Mouse (Mus musculus) kidney, embryonic 16.5 days (tissue): ENCODE data around the gene Zbtb6. TPM values are rescaled to one million over a fixed set of nuclear protein-coding genes. Genes with fewer than 3 reads are reported as not detected.

Source experiments
- ATAC-seq: fragments of 200-750 bp; cut with Nextera tagmentation; 2 replicates; pipeline ENCODE4 v1.8.0; 2017; ENCODE audit warnings: moderate TSS enrichment; ENCODE audit not compliant: low FRiP score, low TSS enrichment
- H3K27ac ChIP-seq: fragments of 300-500 bp; sonication (generic); 2 replicates; pipeline ENCODE4 v1.5.1; 2014; ENCODE audit warnings: low read length
- H3K27me3 ChIP-seq: fragments of 300-500 bp; sonication (generic); 2 replicates; pipeline ENCODE4 v1.6.1; 2014; ENCODE audit warnings: low read length, control low read depth, mixed read lengths; ENCODE audit not compliant: insufficient read depth
- H3K36me3 ChIP-seq: fragments of 300-500 bp; sonication (generic); 2 replicates; pipeline ENCODE4 v1.6.1; 2014; ENCODE audit warnings: low read length, control low read depth, mixed read lengths; ENCODE audit not compliant: insufficient read depth
- H3K4me1 ChIP-seq: fragments of 300-500 bp; sonication (generic); 2 replicates; pipeline ENCODE4 v1.6.1; 2014; ENCODE audit warnings: low read length, control low read depth, mixed read lengths; ENCODE audit not compliant: insufficient read depth
- H3K4me2 ChIP-seq: fragments of 300-500 bp; sonication (generic); replicated peaks from 2 replicates; pipeline ENCODE4 v1.6.1; 2014; ENCODE audit warnings: low read depth, low read length
- H3K4me3 ChIP-seq: fragments of 300-500 bp; sonication (generic); 2 replicates; pipeline ENCODE4 v1.5.1; 2014; ENCODE audit warnings: mild to moderate bottlenecking, low read length
- H3K9ac ChIP-seq: fragments of 300-500 bp; sonication (generic); replicated peaks from 2 replicates; pipeline ENCODE4 v1.6.1; 2014; ENCODE audit warnings: low read length
- H3K9me3 ChIP-seq: fragments of 300-500 bp; sonication (generic); 2 replicates; pipeline ENCODE4 v1.6.1; 2016; ENCODE audit warnings: low read length, control low read depth
- WGBS: fragments of 180-500 bp; shearing (Covaris S2); extraction: QIAGEN DNeasy Blood & Tissue Kit; methylation state at CpG from one replicate; pipeline ENCODE4 v1.1.7; 2014; 5-methylcytosine and 5-hydroxymethylcytosine counted together
- polyA plus RNA-seq: library from polyadenylated mRNA; unstranded; fragments of >200 nt; fragmentation: Nextera tagmentation; extraction: Ambion mirVana; gene quantifications from 2 replicates; pipeline ENCODE4 v1.2.1, GENCODE M21; 2015

The Zbtb6 gene
- polyA plus RNA-seq, 1 experiment from 2014 or later, result 8.3 TPM

- no peaks in the 10 kb centered on the region for H3K27me3 ChIP-seq
- no peak overlapping the region for H3K4me3 ChIP-seq
- H3K4me1 ChIP-seq, result no peaks in the 10 kb centered on the region
- H3K9ac ChIP-seq, result no peak overlapping the region
- ATAC-seq, result no peak
- WGBS, result 91% methylated on average over 1 of the region's 1 CpGs
- no peaks in the 10 kb centered on the region for H3K9me3 ChIP-seq
- H3K27ac ChIP-seq, result no peak overlapping the region
- no peak overlapping the region for H3K4me2 ChIP-seq
- peaks cover 26% of the 10 kb centered on the region for H3K36me3 ChIP-seq
Measured at GRCm38 (mm10) chr2:37376018-37376417, 67.0 kb downstream of the Zbtb6 start.

Other genes with a start within 250 kb of the Zbtb6 start
- gene Olfr366, start 231.6 kb downstream of the Zbtb6 start, polyA plus RNA-seq, result not detected in 2 replicates
- not detected in 2 replicates for gene Olfr368, start 116.7 kb downstream of the Zbtb6 start, polyA plus RNA-seq
- gene Pdcl, start 83.8 kb downstream of the Zbtb6 start, polyA plus RNA-seq, result 47.0 and 50.6 TPM in 2 replicates
- 10.6 and 14.8 TPM in 2 replicates for gene Rc3h2, start 20.3 kb downstream of the Zbtb6 start, polyA plus RNA-seq
- 8.2 and 9.6 TPM in 2 replicates for gene Zbtb26, start within 50 bp of the Zbtb6 start, polyA plus RNA-seq
- 33.3 and 42.0 TPM in 2 replicates for gene Rabgap1, start 108 bp upstream of the Zbtb6 start, polyA plus RNA-seq
- 0.77 and 1.5 TPM in 2 replicates for gene Gpr21, start 73.2 kb upstream of the Zbtb6 start, polyA plus RNA-seq